Mouse (Mus musculus): ENCODE results near the gene Slc22a18.

The Slc22a18 gene

GRCm38 (mm10) chr7:143462516-143462915 lies 11.0 kb upstream of the Slc22a18 start:
- WGBS = 88% methylated on average over 5 of the region's 5 CpGs

GRCm38 (mm10) chr7:143463865-143464415 lies 9.6 kb upstream of the Slc22a18 start:
- WGBS = 23% methylated on average over 11 of the region's 11 CpGs

- WGBS = 21% methylated on average over 55 of the region's 56 CpGs
These were observed 8.6 kb upstream of the Slc22a18 start for GRCm38 (mm10) chr7:143464811-143465560.

GRCm38 (mm10) chr7:143466099-143466677 lies 7.3 kb upstream of the Slc22a18 start:
- 34% methylated on average over 14 of the region's 14 CpGs for WGBS

- 28% methylated on average over 6 of the region's 6 CpGs for WGBS
These were observed 5.8 kb upstream of the Slc22a18 start for GRCm38 (mm10) chr7:143467714-143468113.

GRCm38 (mm10) chr7:143469946-143470345 lies 3.6 kb upstream of the Slc22a18 start:
- 10% methylated on average over 8 of the region's 8 CpGs for WGBS

GRCm38 (mm10) chr7:143474811-143475210 lies 1.3 kb downstream of the Slc22a18 start:
- 48% methylated on average over 10 of the region's 10 CpGs for WGBS

GRCm38 (mm10) chr7:143475876-143476275 lies 2.3 kb downstream of the Slc22a18 start:
- WGBS = 75% methylated on average over 11 of the region's 11 CpGs

- WGBS = 90% methylated on average over 3 of the region's 3 CpGs
These were observed 3.3 kb downstream of the Slc22a18 start for GRCm38 (mm10) chr7:143476702-143477335.

- 91% methylated on average over 5 of the region's 5 CpGs for WGBS
These were observed 4.3 kb downstream of the Slc22a18 start for GRCm38 (mm10) chr7:143477800-143478199.

- WGBS = 33% methylated on average over 13 of the region's 13 CpGs
These were observed 7.0 kb downstream of the Slc22a18 start for GRCm38 (mm10) chr7:143480498-143480897.

- 57% methylated on average over 5 of the region's 5 CpGs for WGBS
These were observed 8.4 kb downstream of the Slc22a18 start for GRCm38 (mm10) chr7:143481806-143482387.

GRCm38 (mm10) chr7:143482541-143482940 lies 9.0 kb downstream of the Slc22a18 start:
- 26% methylated on average over 6 of the region's 6 CpGs for WGBS

GRCm38 (mm10) chr7:143489735-143490134 lies 16.2 kb downstream of the Slc22a18 start:
- 89% methylated on average over 6 of the region's 6 CpGs for WGBS

GRCm38 (mm10) chr7:143493616-143494126 lies 20.1 kb downstream of the Slc22a18 start:
- 90% methylated on average over 6 of the region's 6 CpGs for WGBS

GRCm38 (mm10) chr7:143495104-143495961 lies 21.8 kb downstream of the Slc22a18 start:
- WGBS = 80% methylated on average over 8 of the region's 8 CpGs

- WGBS = 94% methylated on average over 4 of the region's 4 CpGs
These were observed 25.0 kb downstream of the Slc22a18 start for GRCm38 (mm10) chr7:143498584-143498983.

GRCm38 (mm10) chr7:143500912-143501311 lies 27.4 kb downstream of the Slc22a18 start:
- WGBS = 69% methylated on average over 2 of the region's 2 CpGs

- WGBS = 3% methylated on average over 55 of the region's 55 CpGs
These were observed 28.3 kb downstream of the Slc22a18 start for GRCm38 (mm10) chr7:143501643-143502417.

Measured in cerebral cortex, adult 2 months (tissue).